Mouse (Mus musculus) brain, embryonic 14.5 days (tissue): ENCODE measurements around the gene Erich3.

ENCODE experiments used
- CTCF ChIP-seq: fragments of 200-500 bp; IDR thresholded peaks from 2 replicates; pipeline ENCODE4 v1.5.1; 2012; ENCODE audit warnings: inconsistent platforms, mild to moderate bottlenecking, moderate library complexity, borderline replicate concordance; ENCODE audit not compliant: insufficient read depth, insufficient read length; ENCODE audit errors: extremely low read depth
- POLR2A ChIP-seq: fragments of 200-500 bp; IDR thresholded peaks from 2 replicates; pipeline ENCODE4 v1.6.1; 2012; ENCODE audit warnings: mild to moderate bottlenecking, inconsistent platforms, borderline replicate concordance; ENCODE audit not compliant: poor library complexity, insufficient read depth, insufficient read length, severe bottlenecking; ENCODE audit errors: extremely low read depth

GRCm38 (mm10) chr3:154741496-154741895, 77.8 kb downstream of the Erich3 start:
- TF ChIP-seq POLR2A, result no peak
- no peak for TF ChIP-seq CTCF
